Mouse (Mus musculus): ENCODE measurements around the gene Vipr1. TPM values are rescaled to one million over a fixed set of nuclear protein-coding genes. Genes with fewer than 3 reads are reported as not detected.
"Not testable (repeated sequence)": the region's sequence is repeated elsewhere in the genome, so short reads cannot be mapped to it uniquely, and the experiment has no call there.

Gene Vipr1
- under 1 TPM; 0.61 to 0.99 TPM for total RNA-seq (2021)
- long read RNA-seq, experiment 1, full-length matches to known transcripts: 2 of 4 reads
- long read RNA-seq, experiment 1, partial matches to known transcripts: 1 of 4 reads
- long read RNA-seq, experiment 1, other reads (novel, unspliced or antisense): 1 of 4 reads
- long read RNA-seq, experiment 2: 0 reads

DNA sequence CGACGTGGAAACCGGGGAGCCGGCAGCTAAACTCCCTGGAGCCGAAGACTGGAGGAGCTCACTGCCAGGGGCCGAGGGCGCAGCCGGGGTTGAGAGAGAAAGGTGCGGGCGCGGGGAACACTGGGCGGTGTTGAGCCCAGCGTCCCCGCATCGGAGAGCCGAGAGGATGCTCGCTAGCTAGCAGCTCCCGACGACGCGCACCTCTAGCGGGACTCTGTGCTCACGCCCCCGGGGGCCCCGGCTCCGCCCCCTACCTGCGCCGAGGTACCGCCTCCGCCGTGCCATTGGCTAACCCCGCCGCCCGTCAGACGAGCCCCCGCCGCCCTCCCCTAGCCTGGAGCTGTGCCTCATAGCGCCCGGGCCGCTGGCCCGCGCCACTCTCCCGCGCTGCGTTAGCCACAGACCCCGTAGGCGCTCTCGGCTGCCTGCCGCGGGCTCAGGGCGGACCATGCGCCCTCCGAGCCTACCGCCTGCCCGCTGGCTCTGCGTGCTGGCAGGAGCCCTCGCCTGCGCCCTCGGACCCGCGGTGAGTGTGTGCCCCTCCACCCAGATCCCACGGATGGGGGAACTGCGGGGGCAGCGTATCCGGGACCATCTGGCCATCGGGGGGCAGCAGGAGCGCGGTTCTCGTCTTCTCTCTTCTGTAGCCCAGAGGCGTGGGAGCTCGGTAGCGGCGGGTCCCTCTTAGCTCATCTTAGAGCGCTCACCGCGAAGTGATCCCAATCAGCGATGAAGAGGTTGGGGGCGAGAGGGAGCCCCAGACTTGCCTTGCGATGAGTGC lies at the start of gene Vipr1:
Vipr1 (plus strand) TSS at position 316 of the 781 bp plus-strand sequence.
- peak; percentile 48 for DNase-seq

- DNase-seq: no peak
These were observed 49.5 kb upstream of the Vipr1 start for GRCm38 (mm10) chr9:121592948-121593550.

GRCm38 (mm10) chr9:121593768-121594167 lies 48.7 kb upstream of the Vipr1 start:
- DNase-seq: not testable (repeated sequence)

DNA sequence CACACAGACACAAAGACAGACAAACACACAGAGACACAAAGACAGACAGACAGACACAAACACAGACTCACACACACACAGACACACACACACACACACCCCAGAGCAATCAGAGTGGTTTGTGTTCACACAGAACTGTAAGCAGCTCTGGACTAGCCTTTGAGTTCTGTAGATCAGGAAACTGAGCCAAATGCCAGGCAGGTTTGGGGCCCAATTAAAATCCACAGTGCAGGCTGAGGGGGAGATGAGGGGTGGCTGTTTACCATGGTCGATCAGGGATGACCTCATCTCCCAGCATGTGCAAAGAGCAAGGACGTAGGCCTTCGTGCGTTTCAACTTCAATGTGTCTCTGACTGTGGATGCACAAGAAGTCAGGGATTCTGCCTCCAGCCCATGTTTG lies 47.7 kb upstream of the Vipr1 start:
- DNase-seq: no peak

DNA sequence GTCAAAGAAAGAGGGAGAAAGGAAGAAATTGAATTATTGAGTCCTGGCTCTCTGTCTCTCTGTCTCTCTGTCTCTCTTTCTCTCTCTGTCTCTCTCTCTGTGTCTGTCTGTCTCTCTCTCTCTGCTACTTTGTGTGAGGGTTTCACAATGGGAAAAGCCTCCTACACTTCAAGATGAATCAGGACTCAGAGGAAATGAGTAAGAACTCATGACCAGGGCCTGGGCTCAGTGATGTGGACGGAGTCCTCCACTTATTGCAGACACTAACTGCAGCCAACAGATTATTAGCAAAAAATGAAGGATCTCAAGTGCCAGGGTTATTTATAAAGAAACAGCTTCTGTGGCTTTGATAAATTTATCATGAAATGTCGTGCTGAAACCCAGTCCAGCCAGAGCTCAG lies 44.4 kb upstream of the Vipr1 start:
- DNase-seq: no peak

- no peak for DNase-seq
These were observed 43.0 kb upstream of the Vipr1 start for GRCm38 (mm10) chr9:121599551-121599950.

- DNase-seq: no peak
These were observed 42.2 kb upstream of the Vipr1 start for GRCm38 (mm10) chr9:121600201-121600860.

DNA sequence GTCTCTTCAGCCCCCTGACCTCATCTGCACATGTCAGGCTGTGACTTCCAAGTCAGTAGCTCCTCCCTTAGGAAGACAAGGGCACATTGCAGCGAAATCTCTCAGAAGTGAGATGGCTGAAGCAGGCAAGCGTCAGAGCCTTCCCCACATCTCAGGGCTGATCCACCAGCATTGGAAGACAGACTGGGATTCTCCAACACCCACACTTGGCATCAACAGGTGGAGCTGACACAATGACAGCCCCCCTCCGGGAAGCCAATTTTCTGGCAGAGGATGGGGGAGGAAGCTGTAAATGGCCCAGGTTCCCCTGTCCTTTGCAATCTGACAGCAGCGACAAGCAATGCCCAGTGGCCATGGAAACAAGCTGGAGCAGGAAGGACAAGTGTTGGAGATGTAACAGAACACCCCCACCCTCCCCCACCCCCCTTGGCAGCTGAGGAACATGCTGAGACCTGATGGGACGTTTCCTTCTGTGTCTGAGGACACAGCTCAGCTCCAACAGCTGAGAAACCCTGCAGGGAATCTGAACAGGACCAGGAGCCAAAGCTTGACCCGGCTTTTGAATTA lies 41.6 kb upstream of the Vipr1 start:
- DNase-seq: no peak

DNA sequence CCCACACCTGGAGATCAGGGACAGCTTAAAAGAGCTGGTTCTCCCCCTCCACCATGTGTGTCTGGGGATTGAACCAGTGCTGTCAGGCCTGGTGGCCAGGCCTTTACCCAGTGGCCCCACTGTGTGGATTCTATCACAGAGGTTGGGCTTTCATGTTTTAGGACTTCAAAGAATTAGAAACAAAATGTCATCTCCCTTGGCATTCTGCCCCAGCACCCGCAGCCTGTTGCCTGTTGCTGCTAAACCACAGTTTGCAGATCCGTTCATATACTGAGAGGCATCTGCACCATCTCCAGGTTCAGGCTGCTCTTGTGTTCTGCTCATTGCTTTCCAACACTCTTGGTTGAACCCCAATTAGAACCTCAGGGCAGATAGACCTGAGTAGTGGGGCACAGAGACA lies 40.1 kb upstream of the Vipr1 start:
- no peak for DNase-seq

- DNase-seq: peak; percentile 74
These were observed 36.9 kb upstream of the Vipr1 start for GRCm38 (mm10) chr9:121605414-121606278.

DNA sequence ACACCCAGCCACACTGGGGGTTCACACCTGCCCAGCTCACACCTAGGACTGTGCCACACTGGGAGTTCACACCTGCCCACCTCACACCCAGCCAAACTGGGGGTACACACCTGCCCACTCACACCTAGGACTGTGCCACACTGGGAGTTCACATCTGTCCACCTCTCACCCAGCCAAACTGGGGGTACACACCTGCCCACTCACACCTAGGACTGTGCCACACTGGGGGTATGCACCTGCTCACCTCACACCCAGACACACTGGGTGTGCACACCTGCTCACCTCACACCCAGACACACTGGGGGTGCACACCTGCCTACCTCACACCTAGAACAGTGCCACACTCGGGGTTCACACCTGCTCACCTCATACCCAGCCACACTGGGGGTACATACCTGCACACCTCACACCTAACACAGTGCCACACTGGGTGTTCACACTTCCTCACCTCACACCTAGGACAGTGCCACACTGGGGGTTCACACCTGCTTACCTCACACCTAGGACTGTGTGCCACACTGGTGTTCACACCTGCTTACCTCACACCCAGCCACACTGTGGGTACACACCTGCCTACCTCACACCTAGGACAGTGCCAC lies 35.9 kb upstream of the Vipr1 start:
- DNase-seq: no peak

DNA sequence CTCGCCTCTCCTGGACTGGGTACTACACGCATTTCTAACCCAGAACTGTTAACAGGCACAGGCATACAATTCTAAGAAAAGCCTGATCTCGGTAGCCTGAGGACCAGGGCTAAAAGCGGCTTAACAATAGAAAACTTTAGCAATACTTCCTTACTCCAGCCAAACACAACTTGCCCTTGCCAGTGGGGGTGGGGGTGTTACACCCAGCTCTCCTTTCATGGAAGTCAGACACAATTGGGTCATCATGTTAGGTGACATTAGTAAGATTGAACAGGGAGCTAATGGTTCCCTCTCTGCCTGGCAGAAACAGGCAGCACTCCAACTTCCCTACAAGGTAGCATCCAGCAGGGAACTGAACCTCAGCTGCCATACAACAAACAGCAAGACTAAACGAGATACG lies 33.1 kb upstream of the Vipr1 start:
- DNase-seq: no peak

DNA sequence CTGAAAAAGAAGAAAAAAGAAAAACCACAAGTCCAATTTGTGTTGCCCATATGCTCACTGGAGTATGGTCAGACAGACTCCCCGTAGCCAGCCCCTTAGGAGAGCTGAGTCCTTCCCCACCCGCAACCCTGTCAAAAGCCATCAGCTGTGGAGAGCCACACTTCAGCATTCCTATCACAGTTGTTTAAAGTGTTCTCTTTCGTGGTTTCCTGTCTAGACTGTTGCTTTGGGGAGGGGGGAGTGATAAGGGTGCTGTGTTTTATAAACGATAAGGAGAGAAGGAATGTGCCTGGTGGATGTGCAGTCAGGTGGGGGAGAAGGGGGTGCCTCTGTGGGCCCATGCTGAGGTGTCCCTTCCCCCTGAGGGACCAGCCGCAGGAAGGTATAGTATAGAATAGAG lies 29.3 kb upstream of the Vipr1 start:
- no peak for DNase-seq

- no peak for DNase-seq
These were observed 28.2 kb upstream of the Vipr1 start for GRCm38 (mm10) chr9:121614241-121614757.

GRCm38 (mm10) chr9:121616471-121616870 lies 26.0 kb upstream of the Vipr1 start:
- peak; percentile 39 for DNase-seq

DNA sequence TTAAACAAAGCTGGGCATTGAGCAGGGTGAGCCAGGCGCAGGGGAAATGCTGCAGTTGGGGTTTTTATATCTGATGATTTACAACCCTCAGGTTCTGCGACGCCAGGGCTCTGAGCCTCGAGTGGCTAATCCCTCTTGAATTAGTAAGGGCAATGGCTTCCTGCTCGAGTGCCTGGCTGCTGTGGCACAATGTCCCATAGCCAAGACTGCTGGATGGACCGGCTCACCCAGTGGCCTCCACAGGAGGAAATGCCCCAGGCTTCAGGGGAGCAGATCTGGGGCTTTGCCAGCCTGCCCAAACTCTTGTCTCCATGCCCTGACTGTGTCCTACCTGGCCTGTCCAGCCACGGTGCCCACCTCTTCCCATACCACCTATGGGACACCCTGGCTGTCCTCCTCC lies 23.1 kb upstream of the Vipr1 start:
- DNase-seq: no peak

GRCm38 (mm10) chr9:121623235-121623634 lies 19.3 kb upstream of the Vipr1 start:
- no peak for DNase-seq

DNA sequence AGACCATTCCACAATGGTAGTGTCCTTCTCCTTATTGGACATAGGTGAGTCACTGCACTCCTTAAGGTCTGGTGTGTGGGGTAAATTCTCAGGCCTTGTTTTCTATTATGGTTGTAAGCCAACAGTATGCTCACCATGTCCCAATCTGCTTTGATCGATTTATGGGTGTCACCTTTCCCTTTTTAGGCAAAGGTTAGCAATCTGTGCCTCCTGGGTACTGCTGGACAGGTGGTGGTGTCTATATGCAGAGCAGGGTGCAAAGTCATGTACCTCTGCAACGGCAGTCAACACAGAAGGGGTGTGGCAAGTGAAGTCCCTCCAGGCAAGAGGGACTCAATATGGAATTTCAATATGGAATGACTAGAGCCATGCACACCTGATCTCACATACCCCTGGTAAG lies 17.6 kb upstream of the Vipr1 start:
- DNase-seq: no peak

DNA sequence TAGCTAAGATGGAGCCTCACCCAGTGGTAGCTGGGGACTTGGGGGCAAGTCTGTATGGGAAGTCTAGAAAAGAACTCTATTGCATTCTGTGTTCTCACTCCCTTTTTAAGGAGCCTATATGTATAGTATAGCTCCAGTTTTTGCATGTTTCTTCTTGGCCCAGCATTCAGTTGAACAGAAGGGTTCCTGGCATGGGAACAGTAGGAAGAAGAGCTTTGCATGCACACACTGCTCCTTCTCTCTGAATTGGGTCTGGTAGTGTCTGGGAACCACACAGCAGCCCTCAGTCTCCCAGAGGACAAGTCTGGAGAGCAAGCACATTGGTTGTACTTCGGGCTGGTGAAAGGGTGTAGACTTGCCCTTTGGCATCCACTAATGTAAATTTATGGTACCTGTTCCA lies 11.9 kb upstream of the Vipr1 start:
- no peak for DNase-seq

GRCm38 (mm10) chr9:121631946-121632345 lies 10.6 kb upstream of the Vipr1 start:
- no peak for DNase-seq

- DNase-seq: no peak
These were observed 9.6 kb upstream of the Vipr1 start for GRCm38 (mm10) chr9:121632891-121633290.

All from gastrocnemius, postnatal 10 days (tissue).